Mouse (Mus musculus) embryonic fibroblast, embryonic 13.5 days (primary cell): ENCODE data around the gene Gpr171.

Experiments used
- CTCF ChIP-seq: IDR thresholded peaks from 2 replicates; pipeline ENCODE4 v1.5.1; 2011; ENCODE audit warnings: mild to moderate bottlenecking, control low read depth, low read length, moderate library complexity, borderline replicate concordance; ENCODE audit not compliant: insufficient read depth
- POLR2A ChIP-seq: IDR thresholded peaks from 2 replicates; pipeline ENCODE4 v1.6.1; 2011; ENCODE audit warnings: low read depth, mild to moderate bottlenecking, control low read depth, low read length, moderate library complexity

DNA sequence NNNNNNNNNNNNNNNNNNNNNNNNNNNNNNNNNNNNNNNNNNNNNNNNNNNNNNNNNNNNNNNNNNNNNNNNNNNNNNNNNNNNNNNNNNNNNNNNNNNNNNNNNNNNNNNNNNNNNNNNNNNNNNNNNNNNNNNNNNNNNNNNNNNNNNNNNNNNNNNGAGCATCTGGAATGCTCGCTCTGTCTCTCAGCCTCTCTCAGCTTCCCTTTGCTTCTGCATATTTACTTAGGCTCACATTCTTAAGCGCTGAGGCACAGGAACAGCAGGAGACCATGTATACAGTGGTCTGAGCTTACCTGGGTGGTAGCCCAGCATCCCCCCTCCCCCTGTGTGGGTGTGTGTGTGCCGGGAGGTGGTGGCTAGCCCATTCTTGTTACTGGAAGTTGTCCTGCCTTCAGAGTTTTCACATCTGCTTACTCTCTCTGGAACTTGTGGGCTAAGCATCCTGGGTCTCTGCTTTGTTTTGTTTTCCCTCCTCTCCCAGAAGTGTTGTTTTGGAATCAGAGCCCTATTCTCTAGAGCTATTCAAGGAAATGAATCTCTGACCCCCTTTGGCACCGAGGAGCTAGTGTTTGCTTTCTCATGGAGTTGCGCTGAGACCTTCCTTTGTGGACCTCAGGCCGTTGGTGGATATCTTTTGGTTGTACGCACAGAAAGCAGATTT is 19.6 kb upstream of the Gpr171 start:
- TF ChIP-seq POLR2A (no peak), CTCF (no peak)
